Mouse (Mus musculus) embryonic fibroblast, embryonic 13.5 days (primary cell): ENCODE measurements around the gene Unc5a.

ENCODE experiments used
- CTCF ChIP-seq: IDR thresholded peaks from 2 replicates; pipeline ENCODE4 v1.5.1; 2011; ENCODE audit warnings: mild to moderate bottlenecking, control low read depth, low read length, moderate library complexity, borderline replicate concordance; ENCODE audit not compliant: insufficient read depth
- POLR2A ChIP-seq: IDR thresholded peaks from 2 replicates; pipeline ENCODE4 v1.6.1; 2011; ENCODE audit warnings: low read depth, mild to moderate bottlenecking, control low read depth, low read length, moderate library complexity

DNA sequence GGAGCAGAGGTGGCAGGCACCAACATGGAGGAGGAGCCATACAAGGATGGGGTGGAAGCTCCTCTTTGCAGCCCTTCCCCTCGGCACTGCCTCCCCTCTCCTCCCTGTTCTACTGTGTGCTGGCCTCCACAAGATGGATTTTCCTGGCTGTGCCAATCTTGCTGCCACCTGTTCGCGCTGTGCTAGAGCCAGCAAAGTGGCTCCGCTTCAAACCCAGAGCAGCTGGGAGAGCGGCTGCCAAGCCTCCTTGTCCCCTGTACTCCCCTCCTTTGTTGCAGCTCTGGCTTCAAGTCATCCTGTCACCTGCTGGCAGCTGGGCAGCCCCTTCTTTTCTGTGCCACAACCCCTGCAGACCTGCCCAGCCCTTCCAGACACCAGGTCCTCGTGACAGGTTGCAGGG lies 13.0 kb upstream of the Unc5a start:
- no peak for TF ChIP-seq CTCF
- no peak for TF ChIP-seq POLR2A
